Mouse (Mus musculus): ENCODE results near the gene Prss12. TPM values are rescaled to one million over a fixed set of nuclear protein-coding genes. Genes with fewer than 3 reads are reported as not detected.

The Prss12 gene
- polyA plus RNA-seq, 1 experiment from 2014 or later, result 2.7 TPM

GRCm38 (mm10) chr3:123511818-123512217, 65.1 kb downstream of the Prss12 start:
- WGBS, result 67% methylated on average over 4 of the region's 4 CpGs
- no peaks in the 10 kb centered on the region for H3K9me3 ChIP-seq (replicated peaks; ENCODE audit: control insufficient read depth, low read length)
- ATAC-seq, result no peak

GRCm38 (mm10) chr3:123514886-123515285, 68.2 kb downstream of the Prss12 start:
- Histone ChIP-seq H3K9ac (ENCODE audit: low read length) (no peak overlapping the region), H3K4me3 (ENCODE audit: low read depth, low read length) (no peak overlapping the region), H3K4me2 (ENCODE audit: low read length) (no peak overlapping the region), H3K36me3 (ENCODE audit: control insufficient read depth, insufficient read depth, low read length) (no peaks in the 10 kb centered on the region), H3K9me3 (replicated peaks; ENCODE audit: control insufficient read depth, low read length) (no peaks in the 10 kb centered on the region), H3K27ac (ENCODE audit: low read depth, low read length) (no peak overlapping the region), H3K27me3 (replicated peaks; ENCODE audit: control insufficient read depth, insufficient read depth, low read length) (no peaks in the 10 kb centered on the region), H3K4me1 (ENCODE audit: control insufficient read depth, insufficient read depth, low read length) (no peaks in the 10 kb centered on the region)
- DNase-seq (ENCODE audit: low spot score) (no peak), ATAC-seq (0 out of 2 replicates have a peak, but pooled peaks have one; percentile 32)
- 52% methylated on average over 5 of the region's 5 CpGs for WGBS

More at GRCm38 (mm10) chr3:123511818-123512217, 65.1 kb downstream of the Prss12 start:
- no peak overlapping the region for H3K27ac ChIP-seq (ENCODE audit: low read depth, low read length)
- no peak for DNase-seq (ENCODE audit: low spot score)
- H3K27me3 ChIP-seq (replicated peaks; ENCODE audit: control insufficient read depth, insufficient read depth, low read length), result no peaks in the 10 kb centered on the region
- no peak overlapping the region for H3K4me3 ChIP-seq (ENCODE audit: low read depth, low read length)
- no peak overlapping the region for H3K9ac ChIP-seq (ENCODE audit: low read length)
- H3K4me1 ChIP-seq (ENCODE audit: control insufficient read depth, insufficient read depth, low read length), result peaks cover 5% of the 10 kb centered on the region
- H3K36me3 ChIP-seq (ENCODE audit: control insufficient read depth, insufficient read depth, low read length), result no peaks in the 10 kb centered on the region
- H3K4me2 ChIP-seq (ENCODE audit: low read length), result no peak overlapping the region

- no peak overlapping the region for H3K27ac ChIP-seq (ENCODE audit: low read depth, low read length)
- H3K9me3 ChIP-seq (replicated peaks; ENCODE audit: control insufficient read depth, low read length), result no peaks in the 10 kb centered on the region
- H3K4me2 ChIP-seq (ENCODE audit: low read length), result no peak overlapping the region
- no peaks in the 10 kb centered on the region for H3K27me3 ChIP-seq (replicated peaks; ENCODE audit: control insufficient read depth, insufficient read depth, low read length)
- H3K9ac ChIP-seq (ENCODE audit: low read length), result no peak overlapping the region
- no peaks in the 10 kb centered on the region for H3K36me3 ChIP-seq (ENCODE audit: control insufficient read depth, insufficient read depth, low read length)
- no peak overlapping the region for H3K4me3 ChIP-seq (ENCODE audit: low read depth, low read length)
- DNase-seq (ENCODE audit: low spot score) (peak; percentile 88), ATAC-seq (peak; percentile 63)
- 20% methylated on average over 5 of the region's 5 CpGs for WGBS
- H3K4me1 ChIP-seq (ENCODE audit: control insufficient read depth, insufficient read depth, low read length), result no peaks in the 10 kb centered on the region
Observed at GRCm38 (mm10) chr3:123515600-123516359, 69.1 kb downstream of the Prss12 start.

GRCm38 (mm10) chr3:123516784-123517183, 70.1 kb downstream of the Prss12 start:
- H3K4me3 ChIP-seq (ENCODE audit: low read depth, low read length), result no peak overlapping the region
- no peak overlapping the region for H3K4me2 ChIP-seq (ENCODE audit: low read length)
- 25% methylated on average over 4 of the region's 4 CpGs for WGBS
- DNase-seq (ENCODE audit: low spot score) (peak; percentile 79), ATAC-seq (peak; percentile 74; the same call in 1 of the 2 replicates)
- H3K27ac ChIP-seq (ENCODE audit: low read depth, low read length), result no peak overlapping the region
- H3K36me3 ChIP-seq (ENCODE audit: control insufficient read depth, insufficient read depth, low read length), result no peaks in the 10 kb centered on the region
- no peak overlapping the region for H3K9ac ChIP-seq (ENCODE audit: low read length)
- no peaks in the 10 kb centered on the region for H3K27me3 ChIP-seq (replicated peaks; ENCODE audit: control insufficient read depth, insufficient read depth, low read length)
- no peaks in the 10 kb centered on the region for H3K4me1 ChIP-seq (ENCODE audit: control insufficient read depth, insufficient read depth, low read length)
- H3K9me3 ChIP-seq (replicated peaks; ENCODE audit: control insufficient read depth, low read length), result no peaks in the 10 kb centered on the region

- no peak overlapping the region for H3K4me3 ChIP-seq (ENCODE audit: low read depth, low read length)
- WGBS, result 50% methylated on average over 11 of the region's 11 CpGs
- no peaks in the 10 kb centered on the region for H3K27me3 ChIP-seq (replicated peaks; ENCODE audit: control insufficient read depth, insufficient read depth, low read length)
- H3K4me2 ChIP-seq (ENCODE audit: low read length), result no peak overlapping the region
- peak; percentile 36 for DNase-seq (ENCODE audit: low spot score)
- H3K27ac ChIP-seq (ENCODE audit: low read depth, low read length), result no peak overlapping the region
- ATAC-seq, result no peak; the same call in 1 of the 2 replicates
- H3K4me1 ChIP-seq (ENCODE audit: control insufficient read depth, insufficient read depth, low read length), result no peaks in the 10 kb centered on the region
- 0 out of 2 replicates have a peak, but pooled peaks cover 4% of the 10 kb centered on the region for H3K36me3 ChIP-seq (ENCODE audit: control insufficient read depth, insufficient read depth, low read length)
- no peaks in the 10 kb centered on the region for H3K9me3 ChIP-seq (replicated peaks; ENCODE audit: control insufficient read depth, low read length)
- no peak overlapping the region for H3K9ac ChIP-seq (ENCODE audit: low read length)
Observed at GRCm38 (mm10) chr3:123526313-123527067, 79.8 kb downstream of the Prss12 start.

- ATAC-seq (no peak), DNase-seq (ENCODE audit: low spot score) (no peak)
- Histone ChIP-seq H3K9me3 (replicated peaks; ENCODE audit: control insufficient read depth, low read length) (no peaks in the 10 kb centered on the region), H3K36me3 (ENCODE audit: control insufficient read depth, insufficient read depth, low read length) (0 out of 2 replicates have a peak, but pooled peaks cover 4% of the 10 kb centered on the region), H3K4me2 (ENCODE audit: low read length) (no peak overlapping the region), H3K9ac (ENCODE audit: low read length) (no peak overlapping the region), H3K4me3 (ENCODE audit: low read depth, low read length) (no peak overlapping the region), H3K27ac (ENCODE audit: low read depth, low read length) (no peak overlapping the region), H3K4me1 (ENCODE audit: control insufficient read depth, insufficient read depth, low read length) (no peaks in the 10 kb centered on the region), H3K27me3 (replicated peaks; ENCODE audit: control insufficient read depth, insufficient read depth, low read length) (no peaks in the 10 kb centered on the region)
- 86% methylated on average over 10 of the region's 10 CpGs for WGBS
Observed at GRCm38 (mm10) chr3:123527806-123528507, 81.2 kb downstream of the Prss12 start.

- Histone ChIP-seq H3K4me2 (ENCODE audit: low read length) (no peak overlapping the region), H3K27ac (ENCODE audit: low read depth, low read length) (no peak overlapping the region), H3K4me3 (ENCODE audit: low read depth, low read length) (no peak overlapping the region), H3K27me3 (replicated peaks; ENCODE audit: control insufficient read depth, insufficient read depth, low read length) (no peaks in the 10 kb centered on the region), H3K4me1 (ENCODE audit: control insufficient read depth, insufficient read depth, low read length) (no peaks in the 10 kb centered on the region), H3K9me3 (replicated peaks; ENCODE audit: control insufficient read depth, low read length) (no peaks in the 10 kb centered on the region), H3K9ac (ENCODE audit: low read length) (no peak overlapping the region), H3K36me3 (ENCODE audit: control insufficient read depth, insufficient read depth, low read length) (0 out of 2 replicates have a peak, but pooled peaks cover 4% of the 10 kb centered on the region)
- ATAC-seq, result peak; percentile 57; the same call in 1 of the 2 replicates
- WGBS, result 73% methylated on average over 2 of the region's 2 CpGs
- peak; percentile 67 for DNase-seq (ENCODE audit: low spot score)
Observed at GRCm38 (mm10) chr3:123531124-123531523, 84.4 kb downstream of the Prss12 start.

- no peak overlapping the region for H3K9ac ChIP-seq (ENCODE audit: low read length)
- H3K4me1 ChIP-seq (ENCODE audit: control insufficient read depth, insufficient read depth, low read length), result no peaks in the 10 kb centered on the region
- H3K9me3 ChIP-seq (replicated peaks; ENCODE audit: control insufficient read depth, low read length), result no peaks in the 10 kb centered on the region
- no peak overlapping the region for H3K4me3 ChIP-seq (ENCODE audit: low read depth, low read length)
- no peak overlapping the region for H3K27ac ChIP-seq (ENCODE audit: low read depth, low read length)
- WGBS, result 98% methylated on average over 1 of the region's 1 CpGs
- no peaks in the 10 kb centered on the region for H3K36me3 ChIP-seq (ENCODE audit: control insufficient read depth, insufficient read depth, low read length)
- no peak for ATAC-seq
- H3K4me2 ChIP-seq (ENCODE audit: low read length), result no peak overlapping the region
- H3K27me3 ChIP-seq (replicated peaks; ENCODE audit: control insufficient read depth, insufficient read depth, low read length), result no peaks in the 10 kb centered on the region
- no peak for DNase-seq (ENCODE audit: low spot score)
Observed at GRCm38 (mm10) chr3:123537279-123537678, 90.6 kb downstream of the Prss12 start.
